ENCODE assay signal across 16 mouse cellular contexts in genomic region chr1:39063666-39064385, GRCm38 (mm10).
DNase-seq lines count a peak whose midpoint lies in the region; ATAC-seq lines count a peak whose summit lies in the region.
"Had no signal": no experiment of that assay in that cellular context is flagged by ENCODE, and none has a peak within 500 bp of the region (broad histone marks: within the 10 kb centered on the region; RNA-seq: fewer than 3 reads in every experiment).

No protein-coding gene starts in this region.

- H3K36me3 ChIP-seq in heart, embryonic 10.5 days = no peaks in the 10 kb centered on the region
- H3K36me3 ChIP-seq in embryonic facial prominence, embryonic 11.5 days (replicated peaks; ENCODE audit: control insufficient read depth, insufficient read depth, low read depth, low read length) = no peaks in the 10 kb centered on the region
- H3K36me3 ChIP-seq: embryonic facial prominence, embryonic 15.5 days had no signal

- H3K4me1 ChIP-seq in heart, embryonic 10.5 days = peaks cover 9% of the 10 kb centered on the region
- H3K4me1 ChIP-seq in embryonic facial prominence, embryonic 11.5 days (ENCODE audit: control insufficient read depth, insufficient read depth, low read length) = no peaks in the 10 kb centered on the region
- H3K4me1 ChIP-seq: embryonic facial prominence, embryonic 15.5 days; forebrain, embryonic 13.5 days had no signal

- DNase-seq in heart, embryonic 10.5 days (ENCODE audit: low spot score) = peak; percentile 70
- DNase-seq in heart, postnatal 14 days = no peak
- peak; percentile 57 to 64 for DNase-seq in left cerebral cortex, adult 18-20 months (ENCODE audit: low spot score in 2 of 2)
- DNase-seq in left cerebral cortex, postnatal 4 days = no peak
- DNase-seq in embryonic facial prominence, embryonic 11.5 days (ENCODE audit: low spot score) = peak; percentile 22
- DNase-seq in right cerebral cortex, postnatal 10 days (ENCODE audit: low spot score in 2 of 2) = peak; percentile 43 to 58
- DNase-seq in ovary, postnatal 10 days (ENCODE audit: low spot score) = no peak
- DNase-seq: adrenal gland, postnatal 14 days; cerebellum, postnatal 14 days; gastrocnemius, postnatal 25 days; lung, postnatal 36 days; thymus, postnatal 14 days had no signal

- 59% methylated on average over 13 of the region's 13 CpGs for WGBS in heart, embryonic 10.5 days
- 72% methylated on average over 13 of the region's 13 CpGs for WGBS in embryonic facial prominence, embryonic 11.5 days

- H3K4me3 ChIP-seq in heart, embryonic 10.5 days = no peak overlapping the region
- no peak overlapping the region for H3K4me3 ChIP-seq in embryonic facial prominence, embryonic 11.5 days (ENCODE audit: low read depth, low read length)
- H3K4me3 ChIP-seq: embryonic facial prominence, embryonic 15.5 days; forebrain, embryonic 13.5 days had no signal

- no peak overlapping the region for H3K4me2 ChIP-seq in embryonic facial prominence, embryonic 11.5 days (ENCODE audit: low read depth, low read length)
- H3K4me2 ChIP-seq: embryonic facial prominence, embryonic 15.5 days; forebrain, embryonic 13.5 days; midbrain, embryonic 11.5 days had no signal

- H3K27ac ChIP-seq in heart, embryonic 10.5 days = no peak overlapping the region
- H3K27ac ChIP-seq in embryonic facial prominence, embryonic 11.5 days (replicated peaks; ENCODE audit: low read depth, low read length) = no peak overlapping the region
- H3K27ac ChIP-seq: embryonic facial prominence, embryonic 15.5 days; forebrain, embryonic 13.5 days had no signal

- ATAC-seq in embryonic facial prominence, embryonic 11.5 days (replicated peaks; ENCODE audit: insufficient number of reproducible peaks, low FRiP score, low TSS enrichment, low read depth) = no peak
- no peak for ATAC-seq in activated CD4-positive, CD25-positive, alpha-beta regulatory T cell, adult 4 months
- ATAC-seq: forebrain, embryonic 13.5 days had no signal

- H3K27me3 ChIP-seq in heart, embryonic 10.5 days (ENCODE audit: insufficient read depth, poor library complexity, severe bottlenecking) = no peaks in the 10 kb centered on the region
- H3K27me3 ChIP-seq in embryonic facial prominence, embryonic 11.5 days (ENCODE audit: control insufficient read depth, insufficient read depth, low read length) = no peaks in the 10 kb centered on the region
- H3K27me3 ChIP-seq: embryonic facial prominence, embryonic 15.5 days; forebrain, embryonic 13.5 days had no signal

- H3K9ac ChIP-seq in embryonic facial prominence, embryonic 11.5 days (replicated peaks; ENCODE audit: low read length) = no peak overlapping the region
- H3K9ac ChIP-seq: embryonic facial prominence, embryonic 15.5 days; forebrain, embryonic 13.5 days had no signal

- no peaks in the 10 kb centered on the region for H3K9me3 ChIP-seq in heart, embryonic 10.5 days
- H3K9me3 ChIP-seq in embryonic facial prominence, embryonic 11.5 days (replicated peaks; ENCODE audit: control insufficient read depth, low read length) = no peaks in the 10 kb centered on the region
- H3K9me3 ChIP-seq: embryonic facial prominence, embryonic 15.5 days; forebrain, embryonic 13.5 days had no signal

- intact Hi-C loops in heart, postnatal 14 days (cut with DNase I) = no loop called here
- intact Hi-C loops in left cerebral cortex, postnatal 4 days (cut with DNase I) = no loop called here

Comparison
In these comparisons a context has a peak if more than half of its experiments do, and no peak if none do; other contexts are left out.
1. DNase-seq: peak in heart, embryonic 10.5 days (single experiment), left cerebral cortex, adult 18-20 months (2 of 2), embryonic facial prominence, embryonic 11.5 days (single experiment) and right cerebral cortex, postnatal 10 days (2 of 2); none in heart, postnatal 14 days (0 of 2), left cerebral cortex, postnatal 4 days (single experiment) and ovary, postnatal 10 days (single experiment).